Mouse (Mus musculus): Measurements from ENCODE around the gene Ankrd50.

- TF ChIP-seq GATA1 (IDR thresholded peaks at IDR 0.05; ENCODE audit: low read length) (no peak), TAL1 (IDR thresholded peaks at IDR 0.05; ENCODE audit: low read length) (no peak)
Observed at GRCm38 (mm10) chr3:38459507-38460249, 25.0 kb downstream of the Ankrd50 start.

All from erythroblast, embryonic 14.5 days (primary cell).